Mouse (Mus musculus) lung, embryonic 15.5 days (tissue): Measurements from ENCODE around the gene Slc50a1. TPM values are rescaled to one million over a fixed set of nuclear protein-coding genes. Genes with fewer than 3 reads are reported as not detected.

Experiments used
- ATAC-seq: fragments of 200-750 bp; cut with Nextera tagmentation; 2 replicates; pipeline ENCODE4 v1.8.0; 2017; ENCODE audit warnings: moderate number of reproducible peaks, borderline replicate concordance; ENCODE audit not compliant: low FRiP score, low TSS enrichment; ENCODE audit errors: extremely low read depth
- H3K27ac ChIP-seq: fragments of 300-500 bp; sonication (generic); 2 replicates; pipeline ENCODE4 v1.5.1; 2015; ENCODE audit warnings: moderate library complexity, mild to moderate bottlenecking, inconsistent platforms
- H3K27me3 ChIP-seq: fragments of 300-500 bp; sonication (generic); 2 replicates; pipeline ENCODE4 v1.6.1; 2015; ENCODE audit warnings: inconsistent platforms
- H3K36me3 ChIP-seq: fragments of 300-500 bp; sonication (generic); 2 replicates; pipeline ENCODE4 v1.6.1; 2015; ENCODE audit warnings: inconsistent platforms
- H3K4me1 ChIP-seq: fragments of 300-500 bp; sonication (generic); 2 replicates; pipeline ENCODE4 v1.6.1; 2015; ENCODE audit warnings: inconsistent platforms
- H3K4me2 ChIP-seq: fragments of 300-500 bp; sonication (generic); 2 replicates; pipeline ENCODE4 v1.6.1; 2015; ENCODE audit warnings: inconsistent platforms, mild to moderate bottlenecking, moderate library complexity
- H3K4me3 ChIP-seq: fragments of 300-500 bp; sonication (generic); 2 replicates; pipeline ENCODE4 v1.5.1; 2015; ENCODE audit warnings: mild to moderate bottlenecking, inconsistent platforms
- H3K9ac ChIP-seq: fragments of 300-500 bp; sonication (generic); 2 replicates; pipeline ENCODE4 v1.6.1; 2015; ENCODE audit warnings: inconsistent platforms
- H3K9me3 ChIP-seq: fragments of 300-500 bp; sonication (generic); 2 replicates; pipeline ENCODE4 v1.6.1; 2016; ENCODE audit warnings: inconsistent platforms
- WGBS: fragments of 180-500 bp; shearing (Covaris S2); methylation state at CpG from one replicate; pipeline ENCODE4 v1.1.7; 2015; 5-methylcytosine and 5-hydroxymethylcytosine counted together
- microRNA counts: library from miRNA; unstranded; fragments of <30 nt; microRNA quantifications from one replicate; lab custom pipeline; 2016
- microRNA-seq: library from miRNA; unstranded; fragments of <30 nt; microRNA quantifications from one replicate; pipeline ENCODE4, GENCODE M21; 2016
- polyA plus RNA-seq: library from polyadenylated mRNA; unstranded; fragments of >200 nt; fragmentation: Nextera tagmentation; extraction: Ambion mirVana; gene quantifications from 2 replicates; pipeline ENCODE4 v1.2.1, GENCODE M21; 2015

The Slc50a1 gene
- polyA plus RNA-seq, 1 experiment from 2014 or later = 65.4 TPM

GRCm38 (mm10) chr3:89227307-89228179 lies 42.8 kb downstream of the Slc50a1 start:
- WGBS = 5% methylated on average over 41 of the region's 41 CpGs
- Histone ChIP-seq H3K9me3 (no peaks in the 10 kb centered on the region), H3K4me1 (peaks cover 35% of the 10 kb centered on the region), H3K27ac (peak overlapping the region; percentile 91), H3K36me3 (no peaks in the 10 kb centered on the region), H3K4me3 (peak overlapping the region; percentile 46), H3K9ac (peak overlapping the region; percentile 46), H3K4me2 (peak overlapping the region; percentile 83), H3K27me3 (peaks cover 13% of the 10 kb centered on the region; the same call in 1 of the 2 replicates)
- ATAC-seq = peak; percentile 73

DNA sequence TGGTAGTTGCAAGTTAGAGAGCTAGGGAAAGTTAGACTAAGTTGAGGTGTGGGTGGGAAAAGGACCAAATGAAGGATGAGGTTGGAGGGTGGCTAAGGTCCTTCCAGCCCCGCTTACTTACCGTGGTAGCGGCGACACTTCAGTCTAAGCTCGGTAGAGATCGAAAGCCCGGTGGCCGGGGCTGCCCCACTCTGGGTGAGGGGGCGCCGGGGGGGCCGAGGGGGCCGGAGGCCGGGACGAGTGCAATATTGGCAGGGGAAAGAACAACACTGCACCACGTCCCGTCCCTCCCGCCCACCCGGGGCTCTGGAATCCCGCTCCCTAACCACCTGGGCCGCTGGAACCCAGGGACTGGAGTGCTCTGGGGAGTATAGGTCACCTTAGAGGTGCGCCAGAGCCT lies 43.5 kb downstream of the Slc50a1 start, which contains the start of gene Mtx1:
Gene Mtx1, minus strand, starts transcription at position 189 of the 400 bp plus-strand sequence.
- Histone ChIP-seq H3K9me3 (no peaks in the 10 kb centered on the region), H3K4me1 (peaks cover 34% of the 10 kb centered on the region), H3K36me3 (no peaks in the 10 kb centered on the region), H3K4me2 (peak within 1 kb of the TSS; percentile 83), H3K4me3 (peak within 1 kb of the TSS; percentile 46), H3K9ac (peak within 1 kb of the TSS; percentile 46), H3K27ac (peak within 1 kb of the TSS; percentile 91), H3K27me3 (peaks cover 13% of the 10 kb centered on the region; the same call in 1 of the 2 replicates)
- ATAC-seq = no peak
- 1% methylated on average over 21 of the region's 21 CpGs for WGBS

- Histone ChIP-seq H3K9me3 (no peaks in the 10 kb centered on the region), H3K36me3 (no peaks in the 10 kb centered on the region), H3K4me1 (peaks cover 29% of the 10 kb centered on the region), H3K4me2 (peak overlapping the region; percentile 83), H3K4me3 (peak overlapping the region; percentile 46), H3K9ac (peak overlapping the region; percentile 46), H3K27me3 (peaks cover 13% of the 10 kb centered on the region; the same call in 1 of the 2 replicates), H3K27ac (peak overlapping the region; percentile 91)
- no peak for ATAC-seq
- WGBS = 36% methylated on average over 11 of the region's 11 CpGs
Measured at GRCm38 (mm10) chr3:89226361-89226760, 44.0 kb downstream of the Slc50a1 start.

GRCm38 (mm10) chr3:89225918-89226317 lies 44.5 kb downstream of the Slc50a1 start:
- Histone ChIP-seq H3K4me2 (peak overlapping the region; percentile 83), H3K9ac (peak overlapping the region; percentile 46; the same call in 1 of the 2 replicates), H3K27ac (peak overlapping the region; percentile 91), H3K4me3 (peak overlapping the region; percentile 46), H3K9me3 (no peaks in the 10 kb centered on the region), H3K36me3 (no peaks in the 10 kb centered on the region), H3K27me3 (peaks cover 12% of the 10 kb centered on the region; the same call in 1 of the 2 replicates), H3K4me1 (peaks cover 28% of the 10 kb centered on the region)
- ATAC-seq = no peak
- 43% methylated on average over 4 of the region's 4 CpGs for WGBS

DNA sequence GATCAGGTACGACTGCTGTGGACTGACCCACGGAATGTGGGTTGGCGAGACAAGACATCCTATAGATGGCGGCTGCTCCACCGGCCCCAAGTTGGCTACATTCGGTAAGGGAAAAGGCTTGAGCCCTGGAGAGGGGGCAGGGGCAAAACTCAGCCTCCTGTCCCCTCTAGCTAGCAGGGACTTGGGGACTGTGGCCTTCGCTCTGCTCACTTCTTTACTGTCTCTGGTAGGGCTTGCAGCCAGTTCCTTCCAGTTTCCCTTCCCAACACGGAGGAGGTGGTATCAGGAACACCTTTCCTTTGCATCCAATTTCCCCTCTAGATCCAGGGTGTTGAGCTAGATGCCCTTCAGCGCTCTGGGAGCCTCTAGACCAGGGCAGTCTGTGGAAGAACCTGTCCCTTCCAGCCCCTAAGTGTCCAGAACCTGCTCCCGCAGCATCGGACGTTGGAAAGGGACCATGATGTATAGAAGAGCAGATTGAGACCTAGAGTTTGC lies 45.0 kb downstream of the Slc50a1 start:
- Histone ChIP-seq H3K4me2 (peak overlapping the region; percentile 83), H3K27me3 (peaks cover 10% of the 10 kb centered on the region; the same call in 1 of the 2 replicates), H3K9me3 (no peaks in the 10 kb centered on the region), H3K9ac (no peak overlapping the region), H3K36me3 (no peaks in the 10 kb centered on the region), H3K4me1 (peaks cover 25% of the 10 kb centered on the region), H3K4me3 (peak overlapping the region; percentile 46), H3K27ac (peak overlapping the region; percentile 91)
- WGBS = 53% methylated on average over 12 of the region's 12 CpGs
- no peak for ATAC-seq

GRCm38 (mm10) chr3:89224796-89225195 lies 45.6 kb downstream of the Slc50a1 start:
- peak overlapping the region; percentile 83 for H3K4me2 ChIP-seq
- 69% methylated on average over 11 of the region's 11 CpGs for WGBS
- no peak overlapping the region for H3K27ac ChIP-seq
- H3K9me3 ChIP-seq = no peaks in the 10 kb centered on the region
- no peak for ATAC-seq
- no peak overlapping the region for H3K9ac ChIP-seq
- H3K27me3 ChIP-seq = peaks cover 10% of the 10 kb centered on the region; the same call in 1 of the 2 replicates
- peaks cover 28% of the 10 kb centered on the region for H3K4me1 ChIP-seq
- H3K36me3 ChIP-seq = no peaks in the 10 kb centered on the region
- H3K4me3 ChIP-seq = peak overlapping the region; percentile 46; the same call in 1 of the 2 replicates

GRCm38 (mm10) chr3:89221167-89221566 lies 49.2 kb downstream of the Slc50a1 start:
- H3K9ac ChIP-seq = no peak overlapping the region
- peaks cover 36% of the 10 kb centered on the region for H3K4me1 ChIP-seq
- H3K9me3 ChIP-seq = no peaks in the 10 kb centered on the region
- H3K27ac ChIP-seq = no peak overlapping the region
- H3K27me3 ChIP-seq = no peaks in the 10 kb centered on the region
- no peak overlapping the region for H3K4me3 ChIP-seq
- no peak for ATAC-seq
- 72% methylated on average over 5 of the region's 5 CpGs for WGBS
- no peaks in the 10 kb centered on the region for H3K36me3 ChIP-seq
- H3K4me2 ChIP-seq = no peak overlapping the region

DNA sequence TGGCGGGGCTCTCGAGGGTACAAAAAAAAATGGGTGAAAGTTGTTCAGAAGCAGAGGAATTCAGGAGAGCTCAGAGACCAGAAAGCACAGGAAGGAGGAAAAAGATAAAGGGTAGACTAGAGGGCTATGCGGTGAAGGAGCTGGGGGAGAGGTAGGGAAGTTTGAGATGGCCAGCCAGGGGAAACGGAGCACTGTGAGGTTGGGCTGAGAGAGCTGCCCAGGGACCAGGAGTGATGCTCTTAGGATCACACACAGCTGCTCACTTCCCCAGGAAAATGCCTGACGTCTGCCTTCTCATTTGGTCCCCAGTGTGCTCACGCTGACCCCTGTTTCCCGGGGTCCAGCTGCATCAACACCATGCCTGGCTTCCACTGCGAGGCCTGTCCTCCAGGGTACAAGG lies 50.8 kb downstream of the Slc50a1 start:
- WGBS = 11% methylated on average over 8 of the region's 8 CpGs
- Histone ChIP-seq H3K9me3 (no peaks in the 10 kb centered on the region), H3K9ac (no peak overlapping the region), H3K4me3 (no peak overlapping the region), H3K27ac (peak overlapping the region; percentile 89), H3K4me2 (peak overlapping the region; percentile 36; the same call in 1 of the 2 replicates), H3K36me3 (no peaks in the 10 kb centered on the region), H3K4me1 (peaks cover 46% of the 10 kb centered on the region), H3K27me3 (no peaks in the 10 kb centered on the region)
- no peak for ATAC-seq

DNA sequence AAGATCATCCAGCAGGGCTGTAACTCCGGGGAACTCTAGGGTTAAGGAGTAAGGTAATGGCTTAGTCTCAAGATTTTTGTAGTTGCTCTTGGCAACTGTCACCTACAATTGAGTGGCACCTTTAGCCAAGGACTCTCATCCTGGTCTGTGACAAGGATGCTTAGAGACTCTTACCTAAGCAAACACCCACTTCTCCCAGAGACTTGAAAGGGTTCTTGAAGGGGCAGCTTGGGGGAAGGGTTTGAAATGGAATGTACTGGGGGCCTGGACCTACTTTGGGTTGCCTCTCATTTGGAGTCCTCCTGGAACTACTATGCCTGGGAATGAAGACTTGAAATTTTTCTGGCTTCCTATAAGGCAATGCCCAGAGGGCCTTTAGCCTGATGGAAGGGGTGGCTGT lies 52.1 kb downstream of the Slc50a1 start:
- 0 out of 2 replicates have a peak, but pooled peaks have one; percentile 7 for ATAC-seq
- Histone ChIP-seq H3K9ac (no peak overlapping the region), H3K9me3 (no peaks in the 10 kb centered on the region), H3K27me3 (no peaks in the 10 kb centered on the region), H3K4me3 (no peak overlapping the region), H3K4me2 (peak overlapping the region; percentile 36), H3K4me1 (peaks cover 49% of the 10 kb centered on the region), H3K36me3 (no peaks in the 10 kb centered on the region), H3K27ac (peak overlapping the region; percentile 89)
- WGBS = 57% methylated on average over 1 of the region's 1 CpGs

MicroRNAs encoded within 50 kb of the gene (microRNA counts, 519-probe panel; counts per million panel counts)
- microRNA mmu-miR-92b (lab: Ali Mortazavi, UCI) = 2,091 counts per million, percentile 21 among the panel's probes with 10 or more counts

Small RNAs within 50 kb of the gene (microRNA-seq; reads per million reads assigned to microRNA genes)
- 2,359 reads per million, percentile 84 among the genes with 10 or more reads in this experiment for gene Mir92b

Other genes starting within 250 kb of the Slc50a1 start
- 16.0 and 16.6 TPM in 2 replicates for gene Rusc1, start 177.3 kb downstream of the Slc50a1 start, polyA plus RNA-seq
- gene Gm43738, start 169.5 kb downstream of the Slc50a1 start, polyA plus RNA-seq = 0.17 TPM in 1 of 2 replicates, not detected in the other
- 166 TPM in 2 replicates for gene Fdps, start 168.6 kb downstream of the Slc50a1 start, polyA plus RNA-seq
- 0.17 and 0.92 TPM in 2 replicates for gene Pklr, start 134.4 kb downstream of the Slc50a1 start, polyA plus RNA-seq
- gene Hcn3, start 110.4 kb downstream of the Slc50a1 start, polyA plus RNA-seq = 1.2 and 1.9 TPM in 2 replicates
- 27.8 and 28.9 TPM in 2 replicates for gene Clk2, start 105.8 kb downstream of the Slc50a1 start, polyA plus RNA-seq
- 106 and 110 TPM in 2 replicates for gene Scamp3, start 93.1 kb downstream of the Slc50a1 start, polyA plus RNA-seq
- 12.9 and 18.4 TPM in 2 replicates for gene Fam189b, start 87.4 kb downstream of the Slc50a1 start, polyA plus RNA-seq
- gene Gba, start 67.6 kb downstream of the Slc50a1 start, polyA plus RNA-seq = 37.2 and 42.6 TPM in 2 replicates
- gene Thbs3, start 55.4 kb downstream of the Slc50a1 start, polyA plus RNA-seq = 54.4 and 58.4 TPM in 2 replicates
- 195 and 197 TPM in 2 replicates for gene Mtx1, start 43.5 kb downstream of the Slc50a1 start, polyA plus RNA-seq
- gene Muc1, start 41.5 kb downstream of the Slc50a1 start, polyA plus RNA-seq = 74.3 and 88.9 TPM in 2 replicates
- gene Krtcap2, start 24.6 kb downstream of the Slc50a1 start, polyA plus RNA-seq = 282 and 311 TPM in 2 replicates
- gene Trim46, start 24.3 kb downstream of the Slc50a1 start, polyA plus RNA-seq = 7.2 and 7.9 TPM in 2 replicates
- 122 and 130 TPM in 2 replicates for gene Dpm3, start 11.2 kb downstream of the Slc50a1 start, polyA plus RNA-seq
- 89.7 and 94.5 TPM in 2 replicates for gene Efna1, start 10.6 kb upstream of the Slc50a1 start, polyA plus RNA-seq
- 5.8 and 6.0 TPM in 2 replicates for gene Efna3, start 52.4 kb upstream of the Slc50a1 start, polyA plus RNA-seq
- gene Efna4, start 67.5 kb upstream of the Slc50a1 start, polyA plus RNA-seq = 29.0 and 29.9 TPM in 2 replicates
- gene Adam15, start 79.4 kb upstream of the Slc50a1 start, polyA plus RNA-seq = 61.5 and 63.0 TPM in 2 replicates
- 0.11 and 0.19 TPM in 2 replicates for gene Dcst2, start 91.4 kb upstream of the Slc50a1 start, polyA plus RNA-seq
- 0.21 TPM in 1 of 2 replicates, not detected in the other for gene Dcst1, start 94.7 kb upstream of the Slc50a1 start, polyA plus RNA-seq
- 3.7 TPM in 2 replicates for gene Zbtb7b, start 124.2 kb upstream of the Slc50a1 start, polyA plus RNA-seq
- gene Lenep, start 132.2 kb upstream of the Slc50a1 start, polyA plus RNA-seq = not detected in 2 replicates
- gene Flad1, start 141.3 kb upstream of the Slc50a1 start, polyA plus RNA-seq = 21.3 and 23.1 TPM in 2 replicates
- gene Cks1b, start 147.8 kb upstream of the Slc50a1 start, polyA plus RNA-seq = 556 and 595 TPM in 2 replicates
- gene Shc1, start 147.9 kb upstream of the Slc50a1 start, polyA plus RNA-seq = 108 and 111 TPM in 2 replicates
- 40.6 and 41.1 TPM in 2 replicates for gene Pygo2, start 159.6 kb upstream of the Slc50a1 start, polyA plus RNA-seq
- 32.6 and 35.0 TPM in 2 replicates for gene Pbxip1, start 166.1 kb upstream of the Slc50a1 start, polyA plus RNA-seq
- 48.0 and 50.5 TPM in 2 replicates for gene Pmvk, start 184.0 kb upstream of the Slc50a1 start, polyA plus RNA-seq
- gene Kcnn3, start 249.6 kb upstream of the Slc50a1 start, polyA plus RNA-seq = 1.1 and 1.2 TPM in 2 replicates